Mouse (Mus musculus) intestine, embryonic 16.5 days (tissue): ENCODE results near the gene Gm7682. TPM values are rescaled to one million over a fixed set of nuclear protein-coding genes. Genes with fewer than 3 reads are reported as not detected.
"Not testable (repeated sequence)": the region's sequence is repeated elsewhere in the genome, so short reads cannot be mapped to it uniquely, and the experiment has no call there.

Experiments used
- ATAC-seq: fragments of 200-750 bp; cut with Nextera tagmentation; 2 replicates; pipeline ENCODE4 v1.8.0; 2017; ENCODE audit warnings: moderate TSS enrichment, moderate library complexity
- H3K27ac ChIP-seq: fragments of 300-500 bp; sonication (generic); 2 replicates; pipeline ENCODE4 v1.5.1; 2014; ENCODE audit warnings: mild to moderate bottlenecking, low read length
- H3K27me3 ChIP-seq: fragments of 300-500 bp; sonication (generic); replicated peaks from 2 replicates; pipeline ENCODE4 v1.6.1; 2014; ENCODE audit warnings: low read length, control low read depth, mixed read lengths; ENCODE audit not compliant: control insufficient read depth, insufficient read depth
- H3K36me3 ChIP-seq: fragments of 300-500 bp; sonication (generic); 2 replicates; pipeline ENCODE4 v1.6.1; 2014; ENCODE audit warnings: low read length, control low read depth; ENCODE audit not compliant: control insufficient read depth, insufficient read depth
- H3K4me1 ChIP-seq: fragments of 300-500 bp; sonication (generic); 2 replicates; pipeline ENCODE4 v1.6.1; 2014; ENCODE audit warnings: low read length, control low read depth, mixed read lengths; ENCODE audit not compliant: control insufficient read depth, insufficient read depth
- H3K4me2 ChIP-seq: fragments of 300-500 bp; sonication (generic); 2 replicates; pipeline ENCODE4 v1.6.1; 2014; ENCODE audit warnings: low read depth, low read length, control low read depth
- H3K4me3 ChIP-seq: fragments of 300-500 bp; sonication (generic); 2 replicates; pipeline ENCODE4 v1.5.1; 2014; ENCODE audit warnings: mild to moderate bottlenecking, low read length
- H3K9ac ChIP-seq: fragments of 300-500 bp; sonication (generic); 2 replicates; pipeline ENCODE4 v1.6.1; 2014; ENCODE audit warnings: low read depth, low read length
- H3K9me3 ChIP-seq: fragments of 300-500 bp; sonication (generic); 2 replicates; pipeline ENCODE4 v1.6.1; 2016; ENCODE audit warnings: low read length, control low read depth; ENCODE audit not compliant: control insufficient read depth
- WGBS: fragments of 180-500 bp; shearing (Covaris S2); extraction: QIAGEN DNeasy Blood & Tissue Kit; methylation state at CpG from one replicate; pipeline ENCODE4 v1.1.7; 2014; 5-methylcytosine and 5-hydroxymethylcytosine counted together
- polyA plus RNA-seq: library from polyadenylated mRNA; unstranded; fragments of >200 nt; fragmentation: Nextera tagmentation; extraction: Ambion mirVana; gene quantifications from 2 replicates; pipeline ENCODE4 v1.2.1, GENCODE M21; 2015

Gene Gm7682
- polyA plus RNA-seq = not detected in 2 replicates

GRCm38 (mm10) chr5:94445484-94445883 lies at the start of gene Gm7682:
Gene Gm7682, plus strand, starts transcription at chr5:94445784.
- H3K36me3 ChIP-seq, H3K4me2 ChIP-seq, H3K4me3 ChIP-seq, H3K9ac ChIP-seq, H3K9me3 ChIP-seq, H3K4me1 ChIP-seq, ATAC-seq, H3K27ac ChIP-seq, H3K27me3 ChIP-seq: not testable (repeated sequence)
- WGBS = no CpG with 5 or more reads among the region's 3 CpGs

Other genes starting within 250 kb of the Gm7682 start
- gene Gm3106, start 227.8 kb upstream of the Gm7682 start, polyA plus RNA-seq = not detected in 2 replicates
- gene A430089I19Rik, start 139.0 kb upstream of the Gm7682 start, polyA plus RNA-seq = not detected in 2 replicates
- gene Gm6502, start 131.3 kb upstream of the Gm7682 start, polyA plus RNA-seq = not detected in 2 replicates
- gene AA792892, start 106.0 kb upstream of the Gm7682 start, polyA plus RNA-seq = not detected in 2 replicates
- not detected in 2 replicates for gene Gm3139, start 80.5 kb downstream of the Gm7682 start, polyA plus RNA-seq
- gene Gm3147, start 170.6 kb downstream of the Gm7682 start, polyA plus RNA-seq = not detected in 2 replicates
- gene Gm6509, start 178.2 kb downstream of the Gm7682 start, polyA plus RNA-seq = not detected in 2 replicates
- gene Gm6205, start 202.6 kb downstream of the Gm7682 start, polyA plus RNA-seq = not detected in 2 replicates